Mouse (Mus musculus) myocyte (in vitro differentiated cells): ENCODE measurements around the gene Poglut1. TPM values are rescaled to one million over a fixed set of nuclear protein-coding genes. Genes with fewer than 3 reads are reported as not detected.

Experiments
- H3K27me3 ChIP-seq: one replicate; pipeline ENCODE4 v1.6.1; 2011; ENCODE audit not compliant: control insufficient read depth, insufficient read depth, insufficient read length
- H3K36me3 ChIP-seq: one replicate; pipeline ENCODE4 v1.6.1; 2011; ENCODE audit not compliant: control insufficient read depth, insufficient read depth
- H3K4me2 ChIP-seq: one replicate; pipeline ENCODE4 v1.6.1; 2011; ENCODE audit warnings: low read depth, control low read depth
- H3K4me3 ChIP-seq: one replicate; pipeline ENCODE4 v1.5.1; 2011; ENCODE audit warnings: mild to moderate bottlenecking, control low read depth, moderate library complexity
- H3K79me2 ChIP-seq: one replicate; pipeline ENCODE4 v1.6.1; 2011; ENCODE audit not compliant: control insufficient read depth, insufficient read depth
- H3ac ChIP-seq: one replicate; pipeline ENCODE4 v1.6.1; 2011; ENCODE audit not compliant: control insufficient read depth, insufficient read length
- CEBPB ChIP-seq: IDR thresholded peaks from 2 replicates; pipeline ENCODE4 v1.6.1; 2011; ENCODE audit warnings: mild to moderate bottlenecking, moderate library complexity; ENCODE audit not compliant: poor library complexity, insufficient read depth, severe bottlenecking
- E2F4 ChIP-seq: IDR thresholded peaks from one replicate; pipeline ENCODE4 v1.6.1; 2011; ENCODE audit warnings: mild to moderate bottlenecking, control low read depth, moderate library complexity; ENCODE audit not compliant: insufficient read depth
- MAX ChIP-seq: IDR thresholded peaks from one replicate; pipeline ENCODE4 v1.6.1; 2011; ENCODE audit warnings: low read depth, mild to moderate bottlenecking, control low read depth
- MYOD1 ChIP-seq, 3 experiments: IDR thresholded peaks; one replicate each; pipeline ENCODE4 v1.6.1; 2011; ENCODE audit warnings: control low read depth in 2 of 3, low read depth in 2 of 3, mild to moderate bottlenecking in 2 of 3, moderate library complexity in 1 of 3; ENCODE audit not compliant: insufficient read length in 2 of 3, control insufficient read depth in 1 of 3
- MYOG ChIP-seq, 3 experiments: IDR thresholded peaks; one replicate each; pipeline ENCODE4 v1.6.1; 2011; ENCODE audit warnings: control low read depth in 2 of 3, low read depth in 2 of 3, mild to moderate bottlenecking in 2 of 3; ENCODE audit not compliant: insufficient read length in 2 of 3, control insufficient read depth in 1 of 3, insufficient read depth in 1 of 3
- POLR2A ChIP-seq: IDR thresholded peaks from one replicate; pipeline ENCODE4 v1.6.1; 2011; ENCODE audit warnings: low read depth, mild to moderate bottlenecking, control low read depth, moderate library complexity; ENCODE audit not compliant: insufficient read length
- POLR2AphosphoS2 ChIP-seq: IDR thresholded peaks from one replicate; pipeline ENCODE4 v1.6.1; 2011; ENCODE audit warnings: low read depth, control low read depth; ENCODE audit not compliant: insufficient read length
- REST ChIP-seq: IDR thresholded peaks from one replicate; pipeline ENCODE4 v1.6.1; 2011; ENCODE audit warnings: mild to moderate bottlenecking, control low read depth, moderate library complexity; ENCODE audit not compliant: insufficient read depth, insufficient read length
- SRF ChIP-seq: IDR thresholded peaks from one replicate; pipeline ENCODE4 v1.6.1; 2011; ENCODE audit warnings: low read depth; ENCODE audit not compliant: control insufficient read depth, insufficient read length
- TCF12 ChIP-seq: IDR thresholded peaks from one replicate; pipeline ENCODE4 v1.6.1; 2011; ENCODE audit warnings: mild to moderate bottlenecking, control low read depth; ENCODE audit not compliant: poor library complexity, insufficient read depth, severe bottlenecking
- TCF3 ChIP-seq: IDR thresholded peaks from one replicate; pipeline ENCODE4 v1.6.1; 2011; ENCODE audit warnings: low read depth, control low read depth; ENCODE audit not compliant: insufficient read length
- USF1 ChIP-seq: IDR thresholded peaks from one replicate; pipeline ENCODE4 v1.6.1; 2011; ENCODE audit warnings: low read depth, mild to moderate bottlenecking, control low read depth, moderate library complexity
- polyA plus RNA-seq: library from polyadenylated mRNA; unstranded; fragments of >200 nt; fragmentation: generic; extraction: Trizol; gene quantifications from one replicate; pipeline ENCODE4 v1.2.1, GENCODE M21; 2012; ENCODE audit warnings: missing spikeins

The Poglut1 gene
- 25.5 TPM for polyA plus RNA-seq

GRCm38 (mm10) chr16:38549479-38550396, at the start of gene Poglut1:
Gene Poglut1, minus strand, starts transcription at chr16:38550258.
- Histone ChIP-seq H3K79me2 (peaks cover 6% of the 10 kb centered on the region), H3K4me3 (peak within 1 kb of the TSS; percentile 45), H3ac (no peak within 1 kb of the TSS), H3K4me2 (peak within 1 kb of the TSS; percentile 95), H3K27me3 (no peaks in the 10 kb centered on the region), H3K36me3 (peaks cover 4% of the 10 kb centered on the region)
- TF ChIP-seq SRF (no peak), CEBPB (no peak), MYOD1 (IDR thresholded peaks at IDR 0.05; ENCODE audit: control insufficient read depth in 1 of 3, insufficient read length in 2 of 3, low read depth in 2 of 3) (peak in 1 of 3 experiments; percentile 9), REST (no peak), TCF12 (no peak), POLR2AphosphoS2 (peak; percentile 76), E2F4 (no peak), MAX (no peak), MYOG (IDR thresholded peaks at IDR 0.05; ENCODE audit: control insufficient read depth in 1 of 3, insufficient read depth in 1 of 3, insufficient read length in 2 of 3, low read depth in 2 of 3) (no peak), TCF3 (no peak), USF1 (peak; percentile 86), POLR2A (peak; percentile 81)

- peaks cover 3% of the 10 kb centered on the region for H3K36me3 ChIP-seq
- no peak for TF ChIP-seq E2F4
- TF ChIP-seq POLR2A: no peak
- TF ChIP-seq POLR2AphosphoS2: no peak
- no peaks in the 10 kb centered on the region for H3K27me3 ChIP-seq
- no peaks in the 10 kb centered on the region for H3K79me2 ChIP-seq
- H3ac ChIP-seq: no peak overlapping the region
- H3K4me2 ChIP-seq: no peak overlapping the region
- H3K4me3 ChIP-seq: no peak overlapping the region
Measured at GRCm38 (mm10) chr16:38598986-38599680, 49.1 kb upstream of the Poglut1 start.

DNA sequence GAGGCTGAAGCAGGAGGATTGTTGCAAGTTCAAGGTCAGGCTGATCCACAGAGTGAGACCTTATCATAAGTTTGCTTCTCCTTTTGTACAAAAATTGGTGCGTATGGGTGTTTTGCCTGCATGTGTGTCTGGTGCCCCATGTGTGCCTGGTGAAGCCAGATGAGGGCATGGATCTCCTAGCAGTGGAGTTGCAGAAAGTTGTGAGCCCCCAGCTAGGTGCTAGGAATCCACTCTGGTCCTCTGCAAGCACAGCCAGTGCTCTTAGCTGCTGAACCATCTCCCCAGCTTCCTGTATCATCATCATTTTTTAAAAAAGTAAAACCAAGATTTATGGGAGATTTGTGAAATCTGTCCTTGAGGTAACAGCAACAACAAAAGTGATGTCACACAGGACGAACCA, 46.6 kb upstream of the Poglut1 start:
- no peak overlapping the region for H3K4me3 ChIP-seq
- no peaks in the 10 kb centered on the region for H3K36me3 ChIP-seq
- no peak for TF ChIP-seq REST
- TF ChIP-seq MYOG (IDR thresholded peaks at IDR 0.05; ENCODE audit: control insufficient read depth in 1 of 3, insufficient read depth in 1 of 3, insufficient read length in 2 of 3, low read depth in 2 of 3): no peak
- no peak for TF ChIP-seq TCF3
- no peak for TF ChIP-seq MAX
- no peak for TF ChIP-seq POLR2AphosphoS2
- TF ChIP-seq MYOD1 (IDR thresholded peaks at IDR 0.05; ENCODE audit: control insufficient read depth in 1 of 3, insufficient read length in 2 of 3, low read depth in 2 of 3): no peak
- TF ChIP-seq TCF12: no peak
- no peak for TF ChIP-seq USF1
- TF ChIP-seq CEBPB: no peak
- TF ChIP-seq SRF: no peak
- no peaks in the 10 kb centered on the region for H3K27me3 ChIP-seq
- H3K79me2 ChIP-seq: no peaks in the 10 kb centered on the region
- H3ac ChIP-seq: no peak overlapping the region
- no peak overlapping the region for H3K4me2 ChIP-seq

- Histone ChIP-seq H3K36me3 (peaks cover 3% of the 10 kb centered on the region), H3ac (no peak overlapping the region), H3K4me3 (no peak overlapping the region), H3K27me3 (no peaks in the 10 kb centered on the region), H3K4me2 (no peak overlapping the region), H3K79me2 (no peaks in the 10 kb centered on the region)
- TF ChIP-seq SRF: no peak
- TF ChIP-seq POLR2AphosphoS2: peak; percentile 62
Measured at GRCm38 (mm10) chr16:38596099-38596498, 46.0 kb upstream of the Poglut1 start.

GRCm38 (mm10) chr16:38594435-38594834, 44.4 kb upstream of the Poglut1 start:
- Histone ChIP-seq H3K79me2 (no peaks in the 10 kb centered on the region), H3K4me3 (no peak overlapping the region), H3K36me3 (peaks cover 7% of the 10 kb centered on the region), H3K27me3 (no peaks in the 10 kb centered on the region), H3K4me2 (no peak overlapping the region), H3ac (no peak overlapping the region)
- no peak for TF ChIP-seq MYOG (IDR thresholded peaks at IDR 0.05; ENCODE audit: control insufficient read depth in 1 of 3, insufficient read depth in 1 of 3, insufficient read length in 2 of 3, low read depth in 2 of 3)
- TF ChIP-seq USF1: no peak
- no peak for TF ChIP-seq SRF
- no peak for TF ChIP-seq MAX
- no peak for TF ChIP-seq TCF12
- TF ChIP-seq MYOD1 (IDR thresholded peaks at IDR 0.05; ENCODE audit: control insufficient read depth in 1 of 3, insufficient read length in 2 of 3, low read depth in 2 of 3): no peak
- TF ChIP-seq POLR2A: no peak
- TF ChIP-seq POLR2AphosphoS2: no peak
- no peak for TF ChIP-seq TCF3
- no peak for TF ChIP-seq REST
- TF ChIP-seq CEBPB: no peak
